Mouse (Mus musculus) C2C12 (cell line): ENCODE measurements around the gene Tomt.

ENCODE experiments used
- CEBPB ChIP-seq: IDR thresholded peaks from one replicate; pipeline ENCODE4 v1.6.1; 2011; ENCODE audit warnings: low read depth, mild to moderate bottlenecking, control low read depth, moderate library complexity
- CTCF ChIP-seq: IDR thresholded peaks from one replicate; pipeline ENCODE4 v1.5.1; 2011; ENCODE audit not compliant: control insufficient read depth, insufficient read depth, insufficient read length

DNA sequence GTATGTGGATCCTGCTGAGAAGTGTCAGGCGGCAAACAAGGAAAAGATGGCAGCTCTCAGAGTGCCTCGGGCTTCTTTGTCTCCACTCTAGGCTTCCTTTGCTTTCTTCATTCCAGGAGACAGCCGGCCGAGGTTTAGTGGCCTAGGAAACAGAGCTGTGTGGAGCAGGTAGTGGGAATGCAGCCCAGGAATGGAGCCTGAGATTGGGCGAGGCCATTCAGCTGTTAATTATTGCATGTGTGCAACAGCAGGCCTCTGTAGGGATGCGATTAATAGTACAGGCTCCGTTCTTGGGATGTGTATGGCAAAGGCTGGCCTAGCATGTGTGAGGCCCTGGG lies 37.0 kb downstream of the Tomt start:
- no peak for TF ChIP-seq CTCF
- TF ChIP-seq CEBPB: no peak
